Mouse (Mus musculus): ENCODE results near the gene Card11. TPM values are rescaled to one million over a fixed set of nuclear protein-coding genes. Genes with fewer than 3 reads are reported as not detected.

Gene Card11
- polyA plus RNA-seq, 1 experiment from 2014 or later: 0.11 TPM

DNA sequence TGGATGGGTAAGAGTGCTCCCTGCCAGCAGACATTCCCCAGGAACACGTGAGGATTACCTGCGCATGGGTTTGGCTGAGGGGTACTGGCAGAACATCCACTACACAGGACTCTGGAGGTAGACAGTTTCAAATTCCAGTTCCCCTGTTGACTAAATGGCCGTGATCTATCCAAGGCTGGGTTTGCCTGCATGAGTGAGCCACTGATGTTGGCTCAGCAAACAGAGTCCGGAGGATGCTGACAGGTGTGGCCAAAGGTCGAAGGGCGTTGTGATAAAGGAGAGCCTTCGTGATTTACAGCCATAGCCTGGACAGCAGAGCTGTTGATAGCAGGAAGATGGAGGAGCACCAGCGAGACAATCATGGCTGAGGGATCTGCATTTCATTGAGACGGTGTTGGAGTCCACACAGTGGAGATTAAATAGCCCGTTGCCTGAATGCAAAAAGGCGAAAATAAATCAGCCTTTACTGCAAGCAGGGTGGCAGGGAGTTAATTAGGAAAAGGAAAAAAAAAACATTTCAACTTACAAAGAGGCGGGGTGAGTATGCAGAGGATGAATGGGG, 147.9 kb downstream of the Card11 start:
- Histone ChIP-seq H3K4me1 (no peaks in the 10 kb centered on the region), H3K36me3 (no peaks in the 10 kb centered on the region), H3K27me3 (ENCODE audit: insufficient read depth, poor library complexity, severe bottlenecking) (no peaks in the 10 kb centered on the region), H3K9me3 (no peaks in the 10 kb centered on the region), H3K4me3 (no peak overlapping the region), H3K27ac (no peak overlapping the region)
- DNase-seq (ENCODE audit: low spot score): no peak
- WGBS: 77% methylated on average over 12 of the region's 12 CpGs

DNA sequence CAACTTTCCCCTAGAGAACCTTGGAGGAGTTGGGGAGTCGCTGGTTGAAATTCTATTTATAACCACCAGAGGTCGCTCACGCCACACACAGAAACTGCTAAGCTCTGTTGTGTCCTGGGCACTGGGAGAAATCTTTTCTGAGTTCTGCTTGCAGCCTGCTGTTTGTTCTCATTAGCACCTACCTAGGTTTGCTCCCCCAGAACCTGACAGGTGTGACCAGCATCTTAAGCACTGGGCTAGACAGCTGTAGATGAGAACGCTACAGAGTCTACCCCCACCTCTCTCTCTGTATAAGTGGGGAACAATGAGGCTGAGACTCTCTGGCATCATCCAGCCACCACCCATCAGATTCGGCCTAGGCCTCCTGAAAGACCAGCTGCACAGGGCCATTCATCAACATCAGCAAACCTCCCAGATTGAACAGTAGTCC, 153.1 kb downstream of the Card11 start:
- Histone ChIP-seq H3K27me3 (ENCODE audit: insufficient read depth, poor library complexity, severe bottlenecking) (no peaks in the 10 kb centered on the region), H3K4me1 (no peaks in the 10 kb centered on the region), H3K36me3 (no peaks in the 10 kb centered on the region), H3K9me3 (no peaks in the 10 kb centered on the region; the same call in 1 of the 2 replicates), H3K27ac (no peak overlapping the region), H3K4me3 (no peak overlapping the region)
- WGBS: 14% methylated on average over 5 of the region's 5 CpGs
- no peak for DNase-seq (ENCODE audit: low spot score)

DNA sequence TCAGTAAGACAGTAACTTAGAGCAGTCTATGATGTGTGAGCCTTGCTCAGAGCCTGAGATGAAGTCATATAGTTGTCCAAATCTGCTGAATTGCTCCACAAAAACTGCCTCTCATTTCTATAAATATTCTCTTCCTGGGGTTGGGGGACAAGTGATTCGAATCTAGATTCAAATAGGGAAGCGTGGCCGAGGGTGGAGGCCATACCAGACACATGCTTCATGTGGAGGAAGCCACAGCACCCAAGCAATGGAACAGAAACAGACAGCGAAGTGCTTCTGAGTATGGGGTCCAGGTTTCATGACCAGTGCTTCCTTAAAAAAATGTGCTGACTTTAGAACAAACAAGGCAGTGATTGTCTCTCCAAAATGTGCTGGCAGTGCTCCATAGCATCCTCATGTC, 158.4 kb downstream of the Card11 start:
- Histone ChIP-seq H3K4me3 (no peak overlapping the region), H3K27me3 (ENCODE audit: insufficient read depth, poor library complexity, severe bottlenecking) (no peaks in the 10 kb centered on the region), H3K4me1 (no peaks in the 10 kb centered on the region), H3K27ac (no peak overlapping the region), H3K36me3 (no peaks in the 10 kb centered on the region), H3K9me3 (no peaks in the 10 kb centered on the region; the same call in 1 of the 2 replicates)
- WGBS: 75% methylated on average over 4 of the region's 4 CpGs
- DNase-seq (ENCODE audit: low spot score): no peak

DNA sequence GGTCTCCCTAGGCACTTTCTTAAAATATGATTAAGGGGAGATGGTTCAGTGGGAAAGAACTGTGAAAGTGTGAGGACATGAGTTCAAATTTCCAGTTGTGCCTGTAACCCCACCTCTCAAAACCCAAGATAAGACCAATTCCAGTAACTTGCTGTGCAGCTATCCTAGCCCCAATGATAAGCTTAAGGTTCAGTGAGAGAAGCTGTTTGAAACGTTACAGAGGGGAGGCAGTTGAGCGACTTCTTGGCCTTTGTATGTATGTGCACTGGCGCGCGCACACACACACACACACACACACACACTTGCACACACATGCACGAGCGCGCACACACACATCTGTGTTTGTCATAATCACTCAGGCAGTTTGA, 169.3 kb downstream of the Card11 start:
- 76% methylated on average over 8 of the region's 8 CpGs for WGBS
- DNase-seq (ENCODE audit: low spot score): no peak
- Histone ChIP-seq H3K4me1 (peaks cover 39% of the 10 kb centered on the region), H3K36me3 (no peaks in the 10 kb centered on the region), H3K4me3 (peak overlapping the region; percentile 49), H3K9me3 (no peaks in the 10 kb centered on the region), H3K27me3 (ENCODE audit: insufficient read depth, poor library complexity, severe bottlenecking) (no peaks in the 10 kb centered on the region), H3K27ac (no peak overlapping the region; the same call in 1 of the 2 replicates)

DNA sequence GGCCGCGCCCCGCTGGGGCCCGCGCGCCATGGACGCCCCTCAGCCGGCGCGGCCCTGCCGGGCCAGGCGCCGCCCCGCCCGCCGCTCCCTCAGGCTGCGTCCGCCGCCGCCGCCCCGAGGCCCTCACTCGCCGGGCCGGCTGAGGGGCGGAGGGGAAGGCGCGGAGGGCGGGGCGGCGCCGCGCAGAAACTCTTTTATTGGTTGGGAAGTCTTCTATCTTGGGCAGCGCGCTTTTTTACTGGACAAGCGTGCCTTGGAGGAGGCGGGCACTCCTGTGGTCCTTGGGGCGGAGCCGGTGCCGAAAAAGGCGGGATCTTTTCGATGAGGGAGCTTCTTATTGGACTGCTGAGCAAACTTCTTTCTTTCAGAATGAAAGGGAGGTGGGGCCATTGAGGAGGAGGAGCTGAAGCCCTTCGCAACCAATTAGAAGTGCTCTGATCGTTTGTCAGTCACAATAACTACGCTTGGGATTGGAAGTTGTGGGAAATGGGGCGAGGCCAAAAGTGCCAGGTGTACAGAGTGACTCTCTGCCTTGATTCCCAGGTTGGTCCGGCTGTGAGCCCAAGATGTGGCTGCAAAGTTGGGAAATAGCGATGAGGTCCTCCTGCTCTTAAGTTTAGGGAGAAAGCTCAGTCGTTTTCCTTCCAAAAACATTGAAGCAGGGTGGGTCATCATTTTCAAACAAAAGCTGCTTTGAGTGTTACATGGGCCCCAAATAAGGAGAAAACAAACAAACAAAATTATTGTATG, 169.9 kb downstream of the Card11 start, which contains the start of gene Gna12:
Gene Gna12 (minus strand): TSS at position 118 of the 750 bp plus-strand sequence.
- WGBS: 3% methylated on average over 49 of the region's 49 CpGs
- no peaks in the 10 kb centered on the region for H3K9me3 ChIP-seq
- peaks cover 42% of the 10 kb centered on the region for H3K4me1 ChIP-seq
- peak within 1 kb of the TSS; percentile 95 for H3K27ac ChIP-seq
- no peaks in the 10 kb centered on the region for H3K27me3 ChIP-seq (ENCODE audit: insufficient read depth, poor library complexity, severe bottlenecking)
- DNase-seq (ENCODE audit: low spot score): peak; percentile 100
- H3K36me3 ChIP-seq: peaks cover under 1% of the 10 kb centered on the region; the same call in 1 of the 2 replicates
- H3K4me3 ChIP-seq: peak within 1 kb of the TSS; percentile 90

DNA sequence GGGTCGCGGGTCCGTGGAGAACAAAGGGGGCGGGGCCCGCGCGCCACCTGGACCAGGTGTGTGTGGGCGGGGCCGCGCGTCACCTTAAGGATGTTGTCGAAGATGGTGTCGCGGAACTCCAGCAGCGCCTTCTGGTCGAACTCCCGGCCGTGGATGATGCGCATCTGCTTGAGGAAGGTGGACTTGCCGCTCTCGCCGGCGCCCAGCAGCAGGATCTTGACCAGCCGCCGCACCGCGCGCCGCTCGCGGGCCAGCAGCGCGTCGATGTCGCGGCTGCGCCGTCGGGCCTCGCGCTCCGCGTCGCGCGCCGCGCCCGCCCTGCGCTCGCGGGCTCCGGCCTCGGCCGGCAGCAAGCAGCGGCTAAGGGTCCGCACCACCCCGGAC, 170.5 kb downstream of the Card11 start:
- Histone ChIP-seq H3K36me3 (peaks cover 2% of the 10 kb centered on the region; the same call in 1 of the 2 replicates), H3K27me3 (ENCODE audit: insufficient read depth, poor library complexity, severe bottlenecking) (no peaks in the 10 kb centered on the region), H3K9me3 (no peaks in the 10 kb centered on the region), H3K4me1 (peaks cover 42% of the 10 kb centered on the region), H3K4me3 (peak overlapping the region; percentile 90), H3K27ac (peak overlapping the region; percentile 95)
- DNase-seq (ENCODE audit: low spot score): peak; percentile 81
- under 1% methylated on average over 58 of the region's 58 CpGs for WGBS

DNA sequence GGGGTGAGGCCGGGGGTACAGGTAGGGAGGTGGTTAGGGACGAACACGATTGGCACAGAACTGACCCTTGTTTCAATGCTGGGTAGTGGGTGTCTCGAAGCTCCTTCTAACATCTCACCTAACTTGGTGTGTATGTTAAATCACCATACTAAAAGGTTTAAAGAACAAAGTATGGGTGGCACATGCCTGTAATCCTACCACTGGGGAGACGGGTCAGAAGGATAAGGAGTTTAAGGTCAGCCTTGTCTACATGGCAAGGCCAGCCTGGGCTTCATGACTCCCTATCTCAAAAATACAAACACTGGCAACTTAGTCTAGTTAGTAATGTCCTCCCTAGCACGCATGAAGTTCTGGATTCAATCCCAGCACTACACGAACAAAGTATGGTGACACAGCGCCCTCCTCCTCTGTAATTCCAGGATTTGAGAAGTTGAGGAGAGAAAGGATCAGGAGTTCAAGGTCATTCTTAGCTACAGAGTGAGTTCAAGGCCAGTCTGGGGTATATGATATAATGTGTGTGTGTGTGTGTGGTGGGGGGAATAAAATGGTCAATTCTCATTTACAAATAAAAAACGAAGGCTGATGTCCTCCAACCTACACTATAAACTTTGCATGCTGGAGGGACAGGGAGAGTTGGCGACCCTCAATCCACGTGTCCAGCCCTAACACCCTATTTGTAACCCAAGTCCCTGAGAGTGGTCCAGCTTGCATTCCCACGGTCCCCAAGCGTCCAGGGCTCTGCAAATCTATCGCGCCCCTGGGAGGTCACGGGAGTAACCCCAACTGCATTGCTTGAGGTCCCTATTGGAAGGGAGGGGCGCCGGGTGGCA, 171.1 kb downstream of the Card11 start:
- Histone ChIP-seq H3K4me3 (peak overlapping the region; percentile 90), H3K9me3 (no peaks in the 10 kb centered on the region), H3K4me1 (peaks cover 45% of the 10 kb centered on the region), H3K27me3 (ENCODE audit: insufficient read depth, poor library complexity, severe bottlenecking) (no peaks in the 10 kb centered on the region), H3K36me3 (peaks cover 2% of the 10 kb centered on the region; the same call in 1 of the 2 replicates), H3K27ac (peak overlapping the region; percentile 95)
- no peak for DNase-seq (ENCODE audit: low spot score)
- WGBS: 37% methylated on average over 18 of the region's 18 CpGs

DNA sequence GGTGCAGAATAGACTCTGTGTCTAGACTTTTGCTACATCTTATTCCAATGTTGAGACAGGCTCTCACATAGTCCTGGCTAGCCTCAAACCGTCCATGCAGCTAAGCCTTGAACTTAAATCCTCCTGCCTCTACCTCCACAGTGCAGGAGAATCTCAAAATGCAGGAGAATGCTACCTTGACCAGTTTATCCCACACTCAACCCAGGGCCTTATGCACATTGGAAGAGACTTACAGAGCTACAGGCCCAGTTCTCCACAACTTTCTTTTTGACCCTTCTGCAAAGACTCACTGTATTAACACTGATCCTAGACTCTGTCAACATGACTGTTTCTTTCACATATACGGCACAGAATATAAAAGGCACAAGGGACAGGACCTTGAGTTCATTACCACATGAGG, 172.0 kb downstream of the Card11 start:
- 0 out of 2 replicates have a peak overlapping the region, but pooled peaks have one; percentile 10 for H3K27ac ChIP-seq
- H3K4me1 ChIP-seq: peaks cover 52% of the 10 kb centered on the region
- H3K27me3 ChIP-seq (ENCODE audit: insufficient read depth, poor library complexity, severe bottlenecking): no peaks in the 10 kb centered on the region
- no peaks in the 10 kb centered on the region for H3K9me3 ChIP-seq
- peaks cover 2% of the 10 kb centered on the region; the same call in 1 of the 2 replicates for H3K36me3 ChIP-seq
- peak overlapping the region; percentile 90 for H3K4me3 ChIP-seq
- 65% methylated on average over 2 of the region's 2 CpGs for WGBS
- DNase-seq (ENCODE audit: low spot score): no peak

DNA sequence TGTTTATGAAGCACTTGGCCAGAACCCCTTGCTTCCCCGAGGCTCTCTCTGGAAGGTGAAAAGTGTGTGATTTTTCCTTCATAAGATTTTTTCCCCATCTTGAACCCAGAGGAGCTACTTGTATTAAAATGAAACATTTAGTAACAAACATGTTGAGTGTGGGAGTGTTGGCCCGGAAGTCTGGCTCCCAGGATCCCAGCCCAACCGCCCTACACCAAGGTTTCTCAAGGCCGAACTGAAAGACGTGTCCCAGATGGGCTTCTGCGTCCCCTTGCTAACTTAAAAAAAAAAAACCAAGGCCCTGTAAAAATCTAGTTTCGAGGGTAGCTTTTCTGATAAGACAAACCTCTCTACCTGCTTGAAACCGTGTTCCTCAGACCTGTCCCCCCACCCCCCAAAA, 172.5 kb downstream of the Card11 start:
- H3K27me3 ChIP-seq (ENCODE audit: insufficient read depth, poor library complexity, severe bottlenecking): no peaks in the 10 kb centered on the region
- 43% methylated on average over 8 of the region's 8 CpGs for WGBS
- DNase-seq (ENCODE audit: low spot score): no peak
- H3K4me1 ChIP-seq: peaks cover 54% of the 10 kb centered on the region
- no peaks in the 10 kb centered on the region for H3K9me3 ChIP-seq
- peak overlapping the region; percentile 90 for H3K4me3 ChIP-seq
- peaks cover 2% of the 10 kb centered on the region; the same call in 1 of the 2 replicates for H3K36me3 ChIP-seq
- H3K27ac ChIP-seq: 0 out of 2 replicates have a peak overlapping the region, but pooled peaks have one; percentile 10

DNA sequence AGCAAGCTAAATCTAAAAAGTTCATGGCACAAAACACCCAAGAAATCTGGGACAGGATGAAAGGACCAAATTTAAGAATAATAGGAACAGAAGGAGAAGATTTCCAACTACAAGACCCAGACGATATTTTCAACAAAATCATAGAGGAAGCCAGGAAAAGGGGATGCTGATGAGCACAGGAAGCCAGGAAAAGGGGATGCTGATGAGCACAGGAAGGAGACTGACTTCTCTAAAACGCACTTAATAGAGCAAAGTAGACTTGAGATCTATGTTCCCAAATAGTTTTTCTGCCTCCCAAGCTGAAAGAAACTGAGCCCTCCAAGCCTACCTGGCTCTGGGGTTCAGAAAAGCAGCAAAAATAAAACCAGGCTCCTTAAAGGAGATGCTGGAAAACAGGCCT, 173.0 kb downstream of the Card11 start:
- WGBS: 51% methylated on average over 2 of the region's 2 CpGs
- Histone ChIP-seq H3K9me3 (no peaks in the 10 kb centered on the region), H3K27ac (no peak overlapping the region), H3K4me1 (peaks cover 57% of the 10 kb centered on the region), H3K4me3 (no peak overlapping the region), H3K36me3 (peaks cover 2% of the 10 kb centered on the region; the same call in 1 of the 2 replicates), H3K27me3 (ENCODE audit: insufficient read depth, poor library complexity, severe bottlenecking) (no peaks in the 10 kb centered on the region)
- no peak for DNase-seq (ENCODE audit: low spot score)

DNA sequence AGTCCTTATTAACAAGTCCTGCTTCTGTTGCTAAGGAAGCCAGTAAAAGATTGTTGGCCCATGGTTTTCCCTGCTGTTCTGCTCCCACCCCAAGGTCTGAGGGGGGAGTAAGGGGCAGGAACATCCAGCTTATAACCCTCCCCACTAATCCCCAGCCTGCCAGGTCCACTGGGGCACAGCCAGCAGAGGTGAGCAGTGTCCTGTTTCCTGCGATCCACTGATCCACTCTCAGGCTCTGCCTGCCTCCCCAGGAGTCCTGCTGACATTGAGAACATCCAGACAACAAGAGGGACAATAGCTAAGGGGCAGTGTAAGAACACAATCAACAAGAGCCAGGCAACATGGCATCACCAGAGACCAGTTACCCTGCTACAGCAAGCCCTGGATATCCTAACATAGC, 173.6 kb downstream of the Card11 start:
- peaks cover 63% of the 10 kb centered on the region for H3K4me1 ChIP-seq
- H3K27me3 ChIP-seq (ENCODE audit: insufficient read depth, poor library complexity, severe bottlenecking): no peaks in the 10 kb centered on the region
- no peak overlapping the region for H3K27ac ChIP-seq
- 8% methylated on average over 1 of the region's 1 CpGs for WGBS
- H3K36me3 ChIP-seq: peaks cover 2% of the 10 kb centered on the region; the same call in 1 of the 2 replicates
- H3K9me3 ChIP-seq: no peaks in the 10 kb centered on the region
- no peak overlapping the region for H3K4me3 ChIP-seq
- DNase-seq (ENCODE audit: low spot score): no peak

DNA sequence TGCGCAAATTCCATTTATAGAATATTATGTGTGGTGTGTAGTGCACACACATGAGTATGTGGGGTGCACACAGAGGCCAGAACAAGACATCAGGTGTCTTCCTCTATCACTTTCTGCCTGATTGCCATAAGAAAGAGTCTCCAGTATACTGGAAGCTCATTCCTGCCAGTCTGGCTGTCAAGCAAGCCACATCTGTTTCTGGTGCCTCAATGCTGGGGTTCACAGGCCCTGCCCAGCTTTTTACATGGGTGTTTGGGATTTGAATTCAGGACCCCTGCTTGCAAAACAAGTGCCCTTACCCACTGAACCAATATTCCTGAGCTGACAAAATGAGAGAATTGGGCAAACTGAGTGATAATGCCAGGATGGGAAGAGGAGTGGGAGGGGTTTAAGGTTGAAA, 174.3 kb downstream of the Card11 start:
- H3K27me3 ChIP-seq (ENCODE audit: insufficient read depth, poor library complexity, severe bottlenecking): no peaks in the 10 kb centered on the region
- H3K36me3 ChIP-seq: peaks cover 2% of the 10 kb centered on the region; the same call in 1 of the 2 replicates
- no peak overlapping the region for H3K4me3 ChIP-seq
- H3K27ac ChIP-seq: no peak overlapping the region
- WGBS: 100% methylated on average over 1 of the region's 1 CpGs
- DNase-seq (ENCODE audit: low spot score): no peak
- H3K4me1 ChIP-seq: peaks cover 67% of the 10 kb centered on the region
- H3K9me3 ChIP-seq: no peaks in the 10 kb centered on the region
